Mouse (Mus musculus): ENCODE results near the gene Aip. TPM values are rescaled to one million over a fixed set of nuclear protein-coding genes. Genes with fewer than 3 reads are reported as not detected.
"Not testable (repeated sequence)": the region's sequence is repeated elsewhere in the genome, so short reads cannot be mapped to it uniquely, and the experiment has no call there.

Aip gene
- polyA plus RNA-seq, 1 experiment from 2014 or later, result 37.7 TPM

DNA sequence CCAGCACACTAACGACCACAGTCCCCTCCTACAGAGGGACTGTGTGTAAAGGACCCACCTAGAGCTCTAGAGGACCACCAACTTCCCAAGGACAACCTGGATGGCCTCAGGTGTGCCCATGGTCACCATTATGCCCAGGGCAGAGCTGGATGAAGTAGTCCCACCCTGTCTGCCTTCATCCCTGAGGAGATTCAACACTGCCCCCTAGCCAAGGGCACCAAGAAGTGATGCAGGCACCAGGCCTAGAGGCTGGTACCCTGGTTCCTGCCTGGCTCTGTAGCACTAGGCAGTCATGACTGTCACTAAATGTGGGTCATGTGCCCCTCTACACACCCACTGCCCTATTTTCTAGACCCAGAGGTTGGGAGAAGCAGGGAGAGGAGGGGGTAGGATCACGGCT is 6.1 kb upstream of the Aip start:
- no peaks in the 10 kb centered on the region for H3K9me3 ChIP-seq (replicated peaks)
- H3K27ac ChIP-seq, result peak overlapping the region; percentile 91
- H3K9ac ChIP-seq, result peak overlapping the region; percentile 77
- H3K4me2 ChIP-seq, result peak overlapping the region; percentile 68
- DNase-seq (no peak), ATAC-seq (ENCODE audit: low read depth) (peak; percentile 49)
- peaks cover 71% of the 10 kb centered on the region for H3K4me1 ChIP-seq (replicated peaks)
- H3K27me3 ChIP-seq, result no peaks in the 10 kb centered on the region
- H3K4me3 ChIP-seq (replicated peaks), result no peak overlapping the region
- WGBS (ENCODE audit: insufficient replicate concordance), result 81% methylated on average over 2 of the region's 2 CpGs
- H3K36me3 ChIP-seq, result peaks cover 53% of the 10 kb centered on the region

DNA sequence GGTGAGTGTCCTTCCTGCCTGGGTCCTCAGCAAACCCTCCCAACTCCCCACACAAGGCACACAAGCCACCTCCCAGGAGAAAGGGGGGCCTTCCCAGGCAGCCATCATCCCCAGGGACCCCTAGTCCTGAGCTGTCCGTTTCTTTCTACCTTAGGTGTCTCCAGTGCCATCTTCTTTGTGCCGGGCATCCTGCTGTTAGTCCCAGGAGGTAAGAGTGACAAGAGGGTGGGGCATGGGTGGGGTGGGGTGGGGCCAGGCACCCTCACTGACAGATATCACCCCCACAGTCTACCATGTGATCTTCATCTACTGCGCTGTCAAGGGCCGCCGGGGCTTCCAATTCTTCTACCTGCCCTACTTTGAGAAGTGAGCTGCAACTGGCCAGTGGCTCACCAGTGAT is 5.4 kb upstream of the Aip start:
- H3K4me2 ChIP-seq, result peak overlapping the region; percentile 68
- WGBS (ENCODE audit: insufficient replicate concordance), result 26% methylated on average over 5 of the region's 5 CpGs
- DNase-seq, result no peak
- ATAC-seq (ENCODE audit: low read depth), result peak; percentile 86
- peaks cover 74% of the 10 kb centered on the region for H3K4me1 ChIP-seq (replicated peaks)
- H3K27me3 ChIP-seq, result no peaks in the 10 kb centered on the region
- H3K27ac ChIP-seq, result peak overlapping the region; percentile 91
- H3K9me3 ChIP-seq (replicated peaks), result no peaks in the 10 kb centered on the region
- peak overlapping the region; percentile 68 for H3K4me3 ChIP-seq (replicated peaks)
- H3K9ac ChIP-seq, result peak overlapping the region; percentile 77
- peaks cover 53% of the 10 kb centered on the region for H3K36me3 ChIP-seq

DNA sequence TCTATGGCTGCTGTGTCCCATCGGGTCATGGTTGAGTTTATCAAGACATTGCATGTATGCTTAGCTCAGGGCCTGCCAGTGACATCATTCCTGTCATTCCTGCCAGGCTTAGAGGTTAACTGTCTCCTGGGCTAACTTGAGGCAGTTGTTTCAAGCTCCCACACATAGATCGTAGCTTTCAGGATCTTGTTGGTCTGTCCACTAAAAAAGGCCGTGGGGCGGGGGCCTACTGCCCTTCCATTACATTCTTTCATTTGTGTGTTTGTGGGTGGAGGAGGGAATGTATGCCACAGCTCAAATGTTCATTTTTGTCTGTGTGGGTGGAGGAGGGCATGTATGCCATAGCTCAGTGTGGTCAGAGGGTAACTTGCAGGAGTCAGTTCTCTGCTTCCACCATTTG is 4.4 kb upstream of the Aip start:
- DNase-seq, result no peak
- peak overlapping the region; percentile 91 for H3K27ac ChIP-seq
- peak overlapping the region; percentile 68 for H3K4me3 ChIP-seq (replicated peaks)
- H3K9ac ChIP-seq, result peak overlapping the region; percentile 77
- no peaks in the 10 kb centered on the region for H3K9me3 ChIP-seq (replicated peaks)
- ATAC-seq (ENCODE audit: low read depth), result no peak
- peak overlapping the region; percentile 68 for H3K4me2 ChIP-seq
- H3K27me3 ChIP-seq, result no peaks in the 10 kb centered on the region
- 63% methylated on average over 4 of the region's 4 CpGs for WGBS (ENCODE audit: insufficient replicate concordance)
- H3K36me3 ChIP-seq, result peaks cover 53% of the 10 kb centered on the region
- H3K4me1 ChIP-seq (replicated peaks), result peaks cover 72% of the 10 kb centered on the region

DNA sequence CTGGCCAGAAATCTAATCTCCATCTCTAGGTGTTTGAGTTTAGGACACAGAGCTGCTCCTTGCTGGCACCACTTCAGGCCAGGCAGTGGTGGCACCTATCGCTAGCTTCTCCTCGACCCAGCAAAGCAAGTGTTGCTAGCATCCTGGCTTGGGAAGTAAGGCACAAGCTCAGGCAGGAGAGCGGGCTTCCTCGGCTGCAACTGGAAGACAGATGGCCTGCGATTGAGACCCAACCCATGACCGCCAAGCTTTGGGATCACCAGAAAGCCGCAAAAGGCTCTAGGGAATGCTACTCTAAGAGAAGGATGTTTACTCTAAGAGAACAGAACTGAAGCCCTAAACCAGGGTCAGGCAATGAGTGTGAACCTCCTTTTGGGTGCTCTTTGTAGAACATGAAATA is 3.8 kb upstream of the Aip start:
- DNase-seq (no peak), ATAC-seq (ENCODE audit: low read depth) (no peak)
- Histone ChIP-seq H3K4me1 (replicated peaks) (peaks cover 78% of the 10 kb centered on the region), H3K36me3 (peaks cover 53% of the 10 kb centered on the region), H3K27me3 (no peaks in the 10 kb centered on the region), H3K4me3 (replicated peaks) (no peak overlapping the region), H3K9me3 (replicated peaks) (no peaks in the 10 kb centered on the region), H3K9ac (peak overlapping the region; percentile 77), H3K27ac (peak overlapping the region; percentile 91), H3K4me2 (peak overlapping the region; percentile 68)
- WGBS (ENCODE audit: insufficient replicate concordance), result 91% methylated on average over 7 of the region's 7 CpGs

GRCm38 (mm10) chr19:4126759-4127495 is 1.3 kb upstream of the Aip start:
- Histone ChIP-seq H3K9me3 (replicated peaks) (no peaks in the 10 kb centered on the region), H3K4me3 (replicated peaks) (peak overlapping the region; percentile 82), H3K9ac (peak overlapping the region; percentile 92), H3K4me1 (replicated peaks) (peaks cover 90% of the 10 kb centered on the region), H3K27ac (peak overlapping the region; percentile 86), H3K36me3 (peaks cover 37% of the 10 kb centered on the region), H3K4me2 (peak overlapping the region; percentile 75), H3K27me3 (no peaks in the 10 kb centered on the region)
- 53% methylated on average over 7 of the region's 7 CpGs for WGBS (ENCODE audit: insufficient replicate concordance)
- no peak for ATAC-seq (ENCODE audit: low read depth)
- DNase-seq, result no peak

- H3K4me2 ChIP-seq, result peak overlapping the region; percentile 65
- 27% methylated on average over 4 of the region's 4 CpGs for WGBS (ENCODE audit: insufficient replicate concordance)
- H3K27ac ChIP-seq, result peak overlapping the region; percentile 80
- DNase-seq; H3K27me3 ChIP-seq; H3K9me3 ChIP-seq (replicated peaks): not testable (repeated sequence)
- ATAC-seq (ENCODE audit: low read depth), result peak; percentile 13
- peaks cover 88% of the 10 kb centered on the region for H3K4me1 ChIP-seq (replicated peaks)
- peak overlapping the region; percentile 65 for H3K9ac ChIP-seq
- peaks cover 27% of the 10 kb centered on the region for H3K36me3 ChIP-seq
- peak overlapping the region; percentile 82 for H3K4me3 ChIP-seq (replicated peaks)
Measured at GRCm38 (mm10) chr19:4125268-4125667, 390 bp downstream of the Aip start.

GRCm38 (mm10) chr19:4124432-4124831 is 1.2 kb downstream of the Aip start:
- Histone ChIP-seq H3K4me1 (replicated peaks) (peaks cover 87% of the 10 kb centered on the region), H3K9ac (peak overlapping the region; percentile 65), H3K9me3 (replicated peaks) (no peaks in the 10 kb centered on the region), H3K36me3 (peaks cover 22% of the 10 kb centered on the region), H3K27ac (peak overlapping the region; percentile 80), H3K4me2 (peak overlapping the region; percentile 65), H3K27me3 (no peaks in the 10 kb centered on the region), H3K4me3 (replicated peaks) (no peak overlapping the region)
- DNase-seq, result no peak
- 78% methylated on average over 4 of the region's 4 CpGs for WGBS (ENCODE audit: insufficient replicate concordance)
- ATAC-seq (ENCODE audit: low read depth), result no peak

- WGBS (ENCODE audit: insufficient replicate concordance), result 31% methylated on average over 7 of the region's 7 CpGs
- no peaks in the 10 kb centered on the region for H3K9me3 ChIP-seq (replicated peaks)
- peaks cover 74% of the 10 kb centered on the region for H3K4me1 ChIP-seq (replicated peaks)
- H3K27ac ChIP-seq, result peak overlapping the region; percentile 80
- DNase-seq, result no peak
- H3K4me3 ChIP-seq (replicated peaks), result 0 out of 2 replicates have a peak overlapping the region, but pooled peaks have one; percentile 6
- ATAC-seq (ENCODE audit: low read depth), result no peak
- H3K9ac ChIP-seq, result peak overlapping the region; percentile 36
- peaks cover 15% of the 10 kb centered on the region for H3K36me3 ChIP-seq
- peak overlapping the region; percentile 38 for H3K4me2 ChIP-seq
- H3K27me3 ChIP-seq, result no peaks in the 10 kb centered on the region
Measured at GRCm38 (mm10) chr19:4122411-4123370, 3.0 kb downstream of the Aip start.

GRCm38 (mm10) chr19:4121896-4122295 is 3.8 kb downstream of the Aip start:
- not testable (repeated sequence) for DNase-seq; H3K9me3 ChIP-seq (replicated peaks); H3K9ac ChIP-seq; H3K27me3 ChIP-seq; ATAC-seq (ENCODE audit: low read depth)
- Histone ChIP-seq H3K4me1 (replicated peaks) (peaks cover 66% of the 10 kb centered on the region), H3K4me2 (peak overlapping the region; percentile 73), H3K4me3 (replicated peaks) (peak overlapping the region; percentile 60; the same call in 1 of the 2 replicates), H3K36me3 (peaks cover 18% of the 10 kb centered on the region), H3K27ac (peak overlapping the region; percentile 80)
- WGBS (ENCODE audit: insufficient replicate concordance), result 33% methylated on average over 6 of the region's 6 CpGs

DNA sequence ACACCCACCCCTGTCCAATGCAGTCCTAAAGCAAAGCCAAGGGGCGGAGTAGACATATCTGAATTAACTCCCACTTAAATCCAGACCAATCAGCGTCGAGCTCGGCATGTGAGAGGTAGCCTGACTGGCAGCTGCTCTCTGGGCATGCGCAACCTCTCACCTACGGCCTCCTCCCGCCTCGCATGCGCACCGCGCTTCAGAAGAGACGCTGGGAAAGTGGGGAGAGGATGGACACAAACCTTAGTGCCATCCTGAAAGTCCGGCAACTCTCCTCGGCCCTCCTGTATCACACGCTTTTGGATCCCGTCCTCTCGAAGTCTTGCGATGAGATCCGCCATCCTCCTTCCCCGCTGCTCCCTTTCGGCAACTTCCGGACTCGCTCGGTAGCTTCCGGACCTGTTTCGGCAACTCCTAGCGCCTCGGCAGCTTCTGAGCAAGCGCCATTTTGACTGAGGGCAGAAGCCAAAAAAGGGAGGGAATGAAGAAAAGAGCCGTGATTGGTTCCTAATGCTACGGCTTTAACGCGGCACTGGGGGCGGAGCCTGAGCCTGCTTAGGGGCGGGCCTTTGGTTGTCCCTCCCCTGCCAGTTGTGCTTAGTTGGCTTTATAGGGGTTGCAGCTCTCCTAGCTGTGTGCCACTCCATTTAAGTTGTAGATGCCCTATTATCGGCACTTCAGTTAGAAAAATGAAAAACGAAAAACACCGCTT is 4.4 kb downstream of the Aip start:
- Histone ChIP-seq H3K4me1 (replicated peaks) (peaks cover 59% of the 10 kb centered on the region), H3K4me2 (peak overlapping the region; percentile 73), H3K9me3 (replicated peaks) (no peaks in the 10 kb centered on the region), H3K4me3 (replicated peaks) (peak overlapping the region; percentile 60), H3K27me3 (no peaks in the 10 kb centered on the region), H3K36me3 (peaks cover 24% of the 10 kb centered on the region), H3K27ac (peak overlapping the region; percentile 80), H3K9ac (peak overlapping the region; percentile 68)
- ATAC-seq (ENCODE audit: low read depth), result peak; percentile 61
- DNase-seq, result peak; percentile 97
- WGBS (ENCODE audit: insufficient replicate concordance), result 2% methylated on average over 38 of the region's 38 CpGs

DNA sequence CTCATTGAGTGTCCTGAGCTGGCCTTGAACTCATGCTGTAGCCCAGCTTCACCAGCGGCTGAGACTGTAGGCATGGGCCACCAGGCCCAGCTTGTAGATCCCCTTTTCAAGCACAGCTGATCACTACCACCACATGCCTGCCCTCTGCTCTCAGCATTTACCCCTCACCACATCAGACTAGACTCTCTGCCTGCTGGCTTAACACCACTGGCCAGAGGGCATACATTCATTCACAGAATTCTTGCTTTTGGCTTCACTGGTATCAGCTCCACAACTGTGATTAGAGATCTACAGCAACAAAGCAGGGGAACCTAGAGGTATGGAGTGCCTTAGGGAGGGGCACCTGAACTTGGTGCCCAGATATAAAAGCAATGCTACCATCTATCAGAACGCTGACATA is 5.2 kb downstream of the Aip start:
- H3K9me3 ChIP-seq (replicated peaks), result no peaks in the 10 kb centered on the region
- DNase-seq, result no peak
- no peaks in the 10 kb centered on the region for H3K27me3 ChIP-seq
- 91% methylated on average over 2 of the region's 2 CpGs for WGBS (ENCODE audit: insufficient replicate concordance)
- H3K4me1 ChIP-seq (replicated peaks), result peaks cover 58% of the 10 kb centered on the region
- H3K4me3 ChIP-seq (replicated peaks), result peak overlapping the region; percentile 60; the same call in 1 of the 2 replicates
- H3K36me3 ChIP-seq, result peaks cover 30% of the 10 kb centered on the region
- no peak for ATAC-seq (ENCODE audit: low read depth)
- H3K27ac ChIP-seq, result no peak overlapping the region
- H3K9ac ChIP-seq, result no peak overlapping the region
- H3K4me2 ChIP-seq, result peak overlapping the region; percentile 73

All from liver, embryonic 13.5 days (tissue).